Mouse (Mus musculus): Measurements from ENCODE around the gene Hoxd12. TPM values are rescaled to one million over a fixed set of nuclear protein-coding genes. Genes with fewer than 3 reads are reported as not detected.

The Hoxd12 gene
- polyA plus RNA-seq, 1 experiment from 2014 or later, result not detected

DNA sequence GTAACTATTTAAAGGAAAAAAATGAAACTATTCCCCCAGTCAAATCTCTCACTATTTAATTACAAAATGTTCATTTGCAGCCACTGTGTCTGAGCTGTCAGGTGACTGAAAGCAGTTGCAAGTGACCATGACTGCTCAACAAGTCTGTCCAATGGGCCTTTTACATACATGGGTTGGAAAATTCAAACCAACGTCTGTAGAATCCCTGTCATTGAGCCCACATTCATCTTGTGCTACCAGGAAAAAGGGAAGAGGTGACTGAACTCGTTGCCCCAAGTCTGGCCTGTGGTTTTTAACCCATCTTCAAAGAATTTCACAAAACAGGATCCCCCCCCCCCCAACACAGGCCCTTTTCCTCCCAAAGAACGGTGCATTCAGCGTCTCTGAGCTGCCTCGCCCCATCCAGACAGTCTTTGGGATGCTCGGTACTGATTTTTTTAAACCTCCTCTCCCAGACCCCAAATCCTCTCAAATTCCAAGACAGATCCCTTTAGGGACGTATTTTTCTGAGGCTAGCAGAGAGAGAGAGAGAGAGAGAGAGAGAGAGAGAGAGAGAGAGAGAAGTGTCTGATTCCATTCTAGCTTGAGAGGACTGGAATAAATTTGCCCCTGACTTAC is 21.1 kb downstream of the Hoxd12 start:
- Histone ChIP-seq H3K36me3 (ENCODE audit: control insufficient read depth, insufficient read depth, low read length) (no peaks in the 10 kb centered on the region), H3K4me2 (ENCODE audit: low read length) (no peak overlapping the region), H3K27ac (replicated peaks in 1 of 2; ENCODE audit: control insufficient read depth in 1 of 2, insufficient read depth in 1 of 2, low read depth in 2 of 2, low read length in 2 of 2) (no peak overlapping the region), H3K27me3 (ENCODE audit: control insufficient read depth, insufficient read depth, low read length) (peaks cover 100% of the 10 kb centered on the region), H3K9ac (ENCODE audit: low read length) (no peak overlapping the region), H3K4me3 (ENCODE audit: control insufficient read depth in 1 of 2, insufficient read depth in 1 of 2, low read depth in 1 of 2, low read length in 2 of 2) (no peak overlapping the region), H3K4me1 (ENCODE audit: control insufficient read depth in 2 of 2, insufficient read depth in 2 of 2, low read length in 2 of 2) (peaks cover 0 to 7% of the 10 kb centered on the region in 2 experiments; a peak in 2 of 4 replicates), H3K9me3 (ENCODE audit: control insufficient read depth, low read length) (no peaks in the 10 kb centered on the region)
- ATAC-seq (ENCODE audit: insufficient number of reproducible peaks, insufficient read depth, low FRiP score, low read depth), result no peak
- WGBS, result 4% methylated on average over 7 of the region's 7 CpGs

DNA sequence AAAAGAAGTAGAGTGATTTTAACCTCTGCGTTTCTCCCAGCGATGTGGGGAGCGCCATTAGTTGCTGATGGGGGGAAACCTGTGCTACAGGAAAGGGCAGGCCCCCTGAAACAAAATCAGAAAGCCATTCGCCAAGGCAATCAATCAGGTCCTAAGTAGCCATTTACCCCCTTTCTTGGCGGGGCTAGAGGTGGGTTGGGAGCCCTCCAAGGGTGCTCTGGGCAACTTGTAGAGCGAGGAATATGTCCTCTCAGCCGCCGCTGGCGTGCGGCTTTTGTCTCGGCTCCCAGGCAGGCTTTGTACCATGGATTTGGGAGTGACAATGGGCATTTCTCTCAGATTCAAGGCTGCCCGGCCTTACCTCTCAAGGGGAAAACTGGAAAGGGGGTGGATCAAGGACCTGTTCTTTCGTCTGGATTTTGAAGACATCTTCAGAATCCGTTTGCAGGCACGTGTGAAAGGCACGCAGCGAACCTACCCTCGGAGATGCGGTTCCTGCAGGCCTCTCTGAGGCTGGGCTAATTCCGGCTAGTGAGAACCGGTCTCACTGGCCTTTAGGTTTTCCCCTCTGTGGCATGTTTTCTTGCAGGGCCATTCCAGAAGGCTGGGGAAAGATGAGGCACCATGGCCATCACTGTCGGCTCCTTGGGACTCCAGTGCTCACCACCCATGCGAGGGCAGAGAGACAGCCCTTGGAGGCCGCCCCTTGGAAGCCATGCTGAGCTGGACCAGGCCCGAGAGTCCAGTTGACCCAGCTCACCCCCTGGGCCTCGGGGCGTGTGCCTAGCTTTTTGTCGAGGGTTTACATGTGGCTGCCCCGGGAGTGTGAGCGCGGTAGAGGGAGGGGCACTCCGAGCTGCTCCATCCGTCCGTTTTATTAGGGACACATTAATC is 21.9 kb downstream of the Hoxd12 start:
- Histone ChIP-seq H3K4me3 (ENCODE audit: control insufficient read depth in 1 of 2, insufficient read depth in 1 of 2, low read depth in 1 of 2, low read length in 2 of 2) (no peak overlapping the region), H3K9me3 (ENCODE audit: control insufficient read depth, low read length) (no peaks in the 10 kb centered on the region), H3K4me2 (ENCODE audit: low read length) (no peak overlapping the region), H3K27me3 (ENCODE audit: control insufficient read depth, insufficient read depth, low read length) (peaks cover 100% of the 10 kb centered on the region), H3K27ac (replicated peaks in 1 of 2; ENCODE audit: control insufficient read depth in 1 of 2, insufficient read depth in 1 of 2, low read depth in 2 of 2, low read length in 2 of 2) (no peak overlapping the region), H3K4me1 (ENCODE audit: control insufficient read depth in 2 of 2, insufficient read depth in 2 of 2, low read length in 2 of 2) (peaks cover 0 to 7% of the 10 kb centered on the region in 2 experiments; a peak in 2 of 4 replicates), H3K9ac (ENCODE audit: low read length) (no peak overlapping the region), H3K36me3 (ENCODE audit: control insufficient read depth, insufficient read depth, low read length) (no peaks in the 10 kb centered on the region)
- WGBS, result 3% methylated on average over 34 of the region's 34 CpGs
- no peak for ATAC-seq (ENCODE audit: insufficient number of reproducible peaks, insufficient read depth, low FRiP score, low read depth)

DNA sequence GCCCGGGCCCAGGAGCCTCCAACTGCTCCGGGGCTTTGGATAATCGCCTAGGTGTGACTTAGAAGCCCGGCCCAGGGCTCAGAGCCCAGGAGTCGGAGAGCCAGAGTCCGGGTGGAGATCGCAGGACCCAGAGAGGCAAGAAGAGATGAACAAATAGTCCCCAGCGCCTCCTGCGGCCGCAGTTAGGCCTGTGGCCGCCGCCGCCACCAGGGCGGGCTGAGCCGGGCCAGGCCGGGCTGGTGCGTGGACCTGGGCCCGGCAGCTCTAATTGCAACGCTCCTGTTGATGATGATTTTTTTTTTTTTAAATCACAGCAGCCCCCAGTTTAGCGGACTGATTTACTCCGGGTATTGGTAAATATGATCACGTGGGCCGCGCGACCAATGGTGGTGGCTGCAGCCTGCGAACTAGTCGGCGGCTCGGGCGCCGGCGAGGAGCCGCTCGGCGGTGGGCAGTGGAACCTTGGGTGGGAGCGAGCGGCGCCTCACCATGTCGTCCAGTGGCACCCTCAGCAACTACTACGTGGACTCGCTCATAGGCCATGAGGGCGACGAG is 22.8 kb downstream of the Hoxd12 start, which contains the start of gene Hoxd9:
Gene Hoxd9 (plus strand): TSS at position 161 of the 555 bp plus-strand sequence.
- ATAC-seq (ENCODE audit: insufficient number of reproducible peaks, insufficient read depth, low FRiP score, low read depth), result no peak; the same call in 1 of the 2 replicates
- H3K27ac ChIP-seq (replicated peaks in 1 of 2; ENCODE audit: control insufficient read depth in 1 of 2, insufficient read depth in 1 of 2, low read depth in 2 of 2, low read length in 2 of 2), result no peak within 1 kb of the TSS
- H3K27me3 ChIP-seq (ENCODE audit: control insufficient read depth, insufficient read depth, low read length), result peaks cover 99% of the 10 kb centered on the region
- H3K36me3 ChIP-seq (ENCODE audit: control insufficient read depth, insufficient read depth, low read length), result no peaks in the 10 kb centered on the region
- H3K9ac ChIP-seq (ENCODE audit: low read length), result no peak within 1 kb of the TSS
- under 1% methylated on average over 43 of the region's 43 CpGs for WGBS
- peak within 1 kb of the TSS; percentile 69 for H3K4me2 ChIP-seq (ENCODE audit: low read length)
- H3K4me1 ChIP-seq (ENCODE audit: control insufficient read depth in 2 of 2, insufficient read depth in 2 of 2, low read length in 2 of 2), result peaks cover 0 to 7% of the 10 kb centered on the region in 2 experiments; a peak in 2 of 4 replicates
- peak within 1 kb of the TSS; percentile 31 to 42 for H3K4me3 ChIP-seq (ENCODE audit: control insufficient read depth in 1 of 2, insufficient read depth in 1 of 2, low read depth in 1 of 2, low read length in 2 of 2)
- no peaks in the 10 kb centered on the region for H3K9me3 ChIP-seq (ENCODE audit: control insufficient read depth, low read length)

DNA sequence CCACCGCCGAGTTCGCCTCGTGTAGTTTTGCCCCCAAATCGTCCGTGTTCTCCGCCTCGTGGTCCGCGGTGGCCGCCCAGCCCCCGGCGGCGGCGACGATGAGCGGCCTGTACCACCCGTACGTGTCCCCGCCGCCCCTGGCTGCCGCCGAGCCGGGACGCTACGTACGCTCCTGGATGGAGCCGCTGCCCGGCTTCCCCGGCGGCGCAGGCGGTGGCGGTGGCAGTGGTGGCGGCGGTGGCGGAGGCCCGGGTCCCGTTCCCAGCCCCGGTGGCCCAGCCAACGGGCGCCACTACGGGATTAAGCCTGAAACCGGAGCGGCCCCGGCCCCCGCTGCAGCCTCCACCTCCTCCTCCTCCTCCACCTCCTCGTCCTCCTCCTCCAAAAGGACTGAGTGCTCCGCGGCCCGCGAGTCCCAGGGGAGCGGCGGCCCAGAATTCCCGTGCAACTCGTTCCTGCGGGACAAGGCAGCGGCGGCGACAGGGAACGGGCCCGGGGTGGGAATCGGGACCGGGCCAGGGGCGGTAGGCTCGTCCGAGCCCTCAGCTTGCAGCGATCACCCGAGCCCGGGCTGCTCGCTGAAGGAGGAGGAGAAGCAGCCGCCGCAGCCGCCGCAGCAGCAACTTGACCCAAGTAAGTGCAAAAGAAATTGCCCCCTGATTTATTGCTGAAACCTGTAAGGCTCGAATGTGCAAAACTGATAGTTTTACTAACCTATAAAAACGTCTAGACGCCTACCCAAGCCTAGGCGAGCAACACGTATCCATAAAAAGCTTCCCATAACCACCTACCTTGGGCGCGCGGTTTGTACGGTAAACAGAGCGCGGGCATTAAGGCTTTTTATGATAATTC is 23.6 kb downstream of the Hoxd12 start:
- peaks cover 99% of the 10 kb centered on the region for H3K27me3 ChIP-seq (ENCODE audit: control insufficient read depth, insufficient read depth, low read length)
- peak overlapping the region; percentile 69 for H3K4me2 ChIP-seq (ENCODE audit: low read length)
- H3K4me1 ChIP-seq (ENCODE audit: control insufficient read depth in 2 of 2, insufficient read depth in 2 of 2, low read length in 2 of 2), result peaks cover 0 to 7% of the 10 kb centered on the region in 2 experiments; a peak in 2 of 4 replicates
- under 1% methylated on average over 77 of the region's 86 CpGs for WGBS
- no peak overlapping the region for H3K9ac ChIP-seq (ENCODE audit: low read length)
- no peaks in the 10 kb centered on the region for H3K9me3 ChIP-seq (ENCODE audit: control insufficient read depth, low read length)
- H3K27ac ChIP-seq (replicated peaks in 1 of 2; ENCODE audit: control insufficient read depth in 1 of 2, insufficient read depth in 1 of 2, low read depth in 2 of 2, low read length in 2 of 2), result no peak overlapping the region
- H3K36me3 ChIP-seq (ENCODE audit: control insufficient read depth, insufficient read depth, low read length), result no peaks in the 10 kb centered on the region
- peak overlapping the region; percentile 31 to 42 for H3K4me3 ChIP-seq (ENCODE audit: control insufficient read depth in 1 of 2, insufficient read depth in 1 of 2, low read depth in 1 of 2, low read length in 2 of 2)
- ATAC-seq (ENCODE audit: insufficient number of reproducible peaks, insufficient read depth, low FRiP score, low read depth), result no peak

DNA sequence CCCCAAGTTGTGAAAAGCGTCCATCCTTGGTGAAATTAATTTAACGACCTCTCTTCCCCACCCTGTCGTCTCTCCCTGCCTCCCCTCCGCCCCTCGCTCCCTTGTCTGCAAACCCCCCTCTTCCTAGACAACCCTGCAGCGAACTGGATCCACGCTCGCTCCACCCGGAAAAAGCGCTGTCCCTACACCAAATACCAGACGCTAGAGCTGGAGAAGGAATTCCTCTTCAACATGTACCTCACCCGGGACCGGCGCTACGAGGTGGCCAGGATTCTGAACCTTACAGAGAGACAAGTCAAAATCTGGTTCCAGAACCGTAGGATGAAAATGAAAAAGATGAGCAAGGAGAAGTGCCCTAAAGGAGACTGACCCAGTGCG is 24.2 kb downstream of the Hoxd12 start:
- Histone ChIP-seq H3K27ac (replicated peaks in 1 of 2; ENCODE audit: control insufficient read depth in 1 of 2, insufficient read depth in 1 of 2, low read depth in 2 of 2, low read length in 2 of 2) (no peak overlapping the region), H3K4me3 (ENCODE audit: control insufficient read depth in 1 of 2, insufficient read depth in 1 of 2, low read depth in 1 of 2, low read length in 2 of 2) (no peak overlapping the region), H3K36me3 (ENCODE audit: control insufficient read depth, insufficient read depth, low read length) (no peaks in the 10 kb centered on the region), H3K27me3 (ENCODE audit: control insufficient read depth, insufficient read depth, low read length) (peaks cover 99% of the 10 kb centered on the region), H3K9me3 (ENCODE audit: control insufficient read depth, low read length) (no peaks in the 10 kb centered on the region), H3K4me2 (ENCODE audit: low read length) (no peak overlapping the region), H3K4me1 (ENCODE audit: control insufficient read depth in 2 of 2, insufficient read depth in 2 of 2, low read length in 2 of 2) (peaks cover 0 to 7% of the 10 kb centered on the region in 2 experiments; a peak in 2 of 4 replicates), H3K9ac (ENCODE audit: low read length) (no peak overlapping the region)
- WGBS, result 3% methylated on average over 17 of the region's 17 CpGs
- ATAC-seq (ENCODE audit: insufficient number of reproducible peaks, insufficient read depth, low FRiP score, low read depth), result no peak

DNA sequence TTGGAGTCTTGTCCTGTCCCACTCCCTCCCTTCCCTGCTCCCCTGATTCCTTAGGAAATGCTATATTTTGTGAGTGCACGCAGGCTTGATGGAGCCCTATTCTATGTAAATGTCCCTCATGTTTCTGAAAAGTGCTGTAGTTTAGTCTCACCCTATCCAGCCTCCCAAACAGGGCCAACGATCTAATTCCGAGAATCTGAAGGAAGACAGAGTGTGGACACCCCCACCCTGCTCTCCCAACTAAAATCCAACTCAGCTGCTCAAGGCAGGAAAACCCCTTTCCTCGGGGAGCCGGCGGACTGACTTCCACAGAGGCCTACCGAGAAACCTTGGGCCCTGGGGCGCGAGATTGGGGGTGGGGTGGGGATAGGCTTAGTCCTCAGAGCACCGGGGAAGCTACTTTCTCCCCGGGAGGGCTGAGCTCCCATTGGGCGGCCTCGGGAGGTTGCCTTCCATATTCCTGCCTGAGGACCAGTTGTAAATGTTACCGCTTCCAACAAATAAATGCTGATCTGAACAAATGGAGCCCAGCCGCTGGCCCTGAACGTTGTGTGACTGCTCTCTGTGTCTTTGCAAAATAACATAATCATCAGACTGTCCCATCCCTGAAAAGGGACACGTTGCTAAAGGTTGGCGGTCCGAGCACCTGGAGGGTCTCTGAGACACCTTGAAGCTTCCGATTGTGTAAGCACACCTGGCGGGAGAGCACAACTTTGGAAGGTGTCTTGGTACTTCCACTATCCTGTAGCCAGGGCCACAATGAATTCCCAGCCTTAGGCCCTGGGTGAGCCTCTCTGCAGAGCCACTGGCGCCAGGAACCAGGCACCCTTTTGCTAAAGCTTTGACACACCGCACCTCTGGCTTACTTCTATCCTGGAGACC is 25.1 kb downstream of the Hoxd12 start:
- H3K36me3 ChIP-seq (ENCODE audit: control insufficient read depth, insufficient read depth, low read length), result no peaks in the 10 kb centered on the region
- WGBS, result 3% methylated on average over 23 of the region's 23 CpGs
- H3K4me3 ChIP-seq (ENCODE audit: control insufficient read depth in 1 of 2, insufficient read depth in 1 of 2, low read depth in 1 of 2, low read length in 2 of 2), result no peak overlapping the region
- peaks cover 0 to 11% of the 10 kb centered on the region in 2 experiments; a peak in 3 of 4 replicates for H3K4me1 ChIP-seq (ENCODE audit: control insufficient read depth in 2 of 2, insufficient read depth in 2 of 2, low read length in 2 of 2)
- peaks cover 99% of the 10 kb centered on the region for H3K27me3 ChIP-seq (ENCODE audit: control insufficient read depth, insufficient read depth, low read length)
- no peaks in the 10 kb centered on the region for H3K9me3 ChIP-seq (ENCODE audit: control insufficient read depth, low read length)
- H3K4me2 ChIP-seq (ENCODE audit: low read length), result no peak overlapping the region
- H3K27ac ChIP-seq (replicated peaks in 1 of 2; ENCODE audit: control insufficient read depth in 1 of 2, insufficient read depth in 1 of 2, low read depth in 2 of 2, low read length in 2 of 2), result no peak overlapping the region
- no peak for ATAC-seq (ENCODE audit: insufficient number of reproducible peaks, insufficient read depth, low FRiP score, low read depth)
- H3K9ac ChIP-seq (ENCODE audit: low read length), result no peak overlapping the region
